Mouse (Mus musculus): Measurements from ENCODE around the gene Flrt1.
"Not testable (repeated sequence)": the region's sequence is repeated elsewhere in the genome, so short reads cannot be mapped to it uniquely, and the experiment has no call there.

Gene Flrt1

DNA sequence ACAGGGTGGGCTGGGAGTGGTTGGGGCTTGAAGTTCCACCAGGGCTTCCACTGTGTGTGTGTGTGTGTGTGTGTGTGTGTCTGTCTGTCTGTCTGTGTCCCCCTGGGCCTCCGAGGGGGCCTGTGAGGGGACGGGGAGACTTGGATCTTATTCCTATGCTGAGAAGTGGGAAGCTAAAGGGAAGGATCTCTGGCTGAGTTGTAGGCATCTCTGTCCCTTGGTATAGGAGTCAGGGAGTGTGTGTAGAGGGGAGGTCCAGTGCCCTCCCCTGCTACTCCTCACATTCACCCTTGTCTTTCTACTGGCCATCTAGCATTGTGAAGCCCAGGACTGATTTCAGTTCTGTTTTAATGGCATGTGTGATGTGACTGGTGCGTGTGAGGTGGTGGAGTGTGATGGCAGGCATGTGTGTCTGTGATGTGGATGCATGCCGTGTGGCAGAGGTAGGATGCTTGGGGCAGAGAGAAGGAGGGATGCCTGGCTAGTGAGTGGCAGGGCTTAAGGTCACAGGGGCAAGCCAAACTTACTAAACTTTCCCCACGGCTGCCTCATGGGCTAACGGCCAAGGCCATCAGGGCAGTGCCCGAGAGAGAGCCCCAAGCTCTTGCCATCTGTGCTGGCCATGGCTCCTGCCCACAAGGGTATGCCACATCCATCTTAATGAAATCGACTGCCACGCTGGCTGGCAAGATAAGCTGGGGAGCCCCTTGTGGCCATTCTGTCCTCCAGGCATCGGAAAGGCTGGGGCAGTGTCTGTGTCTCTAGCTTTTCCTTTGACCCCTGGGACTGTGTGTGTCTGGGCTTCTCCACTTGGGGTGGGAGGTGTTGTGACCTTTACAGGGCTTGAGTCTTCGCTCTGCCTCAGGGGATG is 36.6 kb downstream of the Flrt1 start:
- DNase-seq (ENCODE audit: low read depth, low spot score) = no peak

DNA sequence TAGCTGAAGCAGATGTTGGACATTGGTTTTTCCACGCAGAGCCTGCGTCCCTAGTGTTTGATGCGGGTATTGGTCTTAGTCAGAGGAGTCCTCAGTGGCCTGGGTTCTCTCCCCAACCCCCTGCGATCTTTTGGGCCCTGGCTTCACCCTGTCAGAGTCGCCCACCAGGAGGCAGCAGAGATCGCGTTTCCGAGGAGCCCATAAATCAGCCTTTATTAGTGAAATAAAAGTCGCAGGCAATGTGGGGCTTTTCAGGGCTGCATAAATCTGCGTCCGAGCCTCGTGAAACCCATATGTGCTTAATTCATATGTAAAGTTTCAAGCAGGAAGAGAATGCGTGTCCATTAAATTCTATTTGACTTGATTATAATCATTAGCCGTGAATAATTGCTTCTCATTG is 37.4 kb downstream of the Flrt1 start:
- DNase-seq (ENCODE audit: low read depth, low spot score) = no peak

DNA sequence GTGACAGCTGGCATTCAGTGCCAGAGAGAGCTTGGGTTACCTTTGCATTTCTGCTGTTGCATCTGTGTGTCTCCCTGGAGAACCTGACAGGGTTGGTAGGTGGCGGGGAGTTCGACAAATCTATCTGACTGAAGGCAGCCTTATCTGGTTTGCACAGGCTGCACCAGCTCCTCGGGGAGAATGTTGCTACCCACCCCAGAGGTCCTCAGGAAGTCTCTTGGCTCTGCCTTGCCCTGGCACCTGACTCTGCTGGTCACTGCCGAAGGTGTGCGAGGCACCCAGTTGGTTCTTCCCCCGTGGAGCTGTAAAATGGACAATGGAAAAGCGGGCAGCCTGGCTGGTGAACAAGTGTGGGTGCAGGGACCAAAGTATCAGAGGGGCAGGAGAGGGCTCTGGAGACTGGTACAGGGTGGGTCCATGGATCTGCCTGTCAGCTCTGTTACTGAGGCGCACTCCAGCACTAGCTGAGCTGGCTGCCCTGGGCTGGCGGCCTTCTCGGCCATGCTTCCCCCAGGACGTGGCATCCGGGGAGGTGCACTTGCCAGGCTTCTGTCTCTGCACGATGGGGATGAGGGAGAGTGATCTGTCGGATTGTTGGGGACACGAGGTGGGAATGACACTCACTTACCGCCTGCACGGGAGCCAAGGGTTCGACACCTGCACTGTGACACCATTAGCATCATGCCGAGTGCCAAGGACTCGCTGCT is 38.0 kb downstream of the Flrt1 start:
- DNase-seq (ENCODE audit: low read depth, low spot score) = no peak

DNA sequence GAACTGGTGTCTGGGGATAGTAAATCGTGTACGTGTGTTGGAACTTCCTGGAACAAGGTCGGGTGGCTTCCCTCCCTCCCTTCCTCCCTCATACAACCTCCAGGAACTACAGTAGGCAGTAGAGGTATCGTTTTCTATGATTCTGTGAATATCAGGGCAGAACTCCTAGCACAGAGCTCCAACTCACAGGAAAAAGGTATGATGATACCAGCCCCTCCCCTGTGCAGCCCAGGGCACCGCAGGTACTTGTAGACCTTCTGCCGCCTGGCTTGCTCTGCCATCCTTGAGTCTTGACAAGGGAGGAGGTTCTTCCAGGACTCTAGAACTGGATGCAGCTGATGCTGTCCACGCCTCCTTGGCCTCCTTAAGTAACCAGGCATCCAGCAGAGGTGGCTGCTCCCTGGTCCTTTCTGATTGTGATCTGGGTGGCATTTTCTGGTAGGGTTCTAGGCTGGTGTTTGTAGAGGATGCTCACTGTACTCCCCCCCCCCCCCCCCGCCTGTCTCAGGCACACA is 38.6 kb downstream of the Flrt1 start:
- DNase-seq (ENCODE audit: low read depth, low spot score) = no peak

DNA sequence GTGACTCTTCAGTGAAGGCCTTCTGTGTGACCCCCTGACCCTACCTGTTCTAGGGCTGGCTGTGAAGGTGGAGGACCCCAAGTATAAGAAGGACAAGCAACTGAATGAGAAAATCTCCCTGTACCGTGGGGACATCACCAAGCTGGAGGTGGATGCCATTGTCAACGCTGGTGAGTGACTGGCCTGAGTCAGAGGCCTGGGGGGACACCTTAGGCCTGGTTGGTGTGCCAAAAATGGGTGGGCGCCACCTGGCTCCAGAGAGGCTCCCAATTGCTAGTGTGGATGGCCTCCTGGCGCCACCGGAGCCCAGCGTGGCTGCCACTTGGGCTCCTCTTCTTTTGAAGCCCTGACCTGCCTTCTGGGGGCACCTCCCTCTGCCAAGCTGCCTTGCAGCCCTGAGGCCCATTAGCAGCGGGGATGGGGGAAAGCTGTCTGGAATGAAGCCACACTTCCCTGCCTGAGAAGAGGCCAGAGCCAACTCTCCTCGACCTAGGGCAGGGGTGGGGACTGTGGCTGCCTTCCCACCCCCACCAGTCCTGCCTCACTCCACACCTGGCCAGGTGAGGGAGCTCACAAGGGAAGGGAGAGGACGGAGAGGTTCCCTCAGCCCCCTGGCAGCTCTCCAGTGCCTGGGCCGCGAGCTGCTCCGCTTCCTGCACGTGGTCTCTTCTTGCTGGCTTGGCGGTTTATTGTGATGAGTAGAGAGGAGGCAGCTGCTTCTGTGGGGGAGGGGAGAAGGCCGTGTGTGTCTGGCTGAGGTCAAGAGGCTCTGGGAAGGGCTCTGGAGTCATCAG is 39.3 kb downstream of the Flrt1 start:
- no peak for DNase-seq (ENCODE audit: low read depth, low spot score)

DNA sequence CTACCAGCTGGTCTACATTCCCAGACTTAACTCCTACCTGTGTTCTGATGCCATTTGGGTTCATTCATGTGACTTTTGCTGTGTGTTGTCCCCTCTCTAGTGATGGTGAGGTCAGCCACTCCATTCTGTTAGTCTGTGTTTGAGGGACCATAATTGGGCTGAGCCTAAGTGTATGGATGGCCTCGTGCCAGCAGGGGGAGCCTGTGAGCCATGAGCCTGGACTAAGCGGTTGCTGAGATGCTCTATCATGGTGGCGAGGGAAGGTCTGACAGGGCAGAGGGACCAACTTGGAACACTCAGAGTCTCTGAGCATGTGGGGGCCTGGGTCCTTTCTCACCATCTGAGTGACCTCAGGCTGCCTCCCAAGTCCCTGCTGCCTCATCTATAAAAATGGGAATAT is 41.0 kb downstream of the Flrt1 start:
- DNase-seq (ENCODE audit: low read depth, low spot score) = no peak

DNA sequence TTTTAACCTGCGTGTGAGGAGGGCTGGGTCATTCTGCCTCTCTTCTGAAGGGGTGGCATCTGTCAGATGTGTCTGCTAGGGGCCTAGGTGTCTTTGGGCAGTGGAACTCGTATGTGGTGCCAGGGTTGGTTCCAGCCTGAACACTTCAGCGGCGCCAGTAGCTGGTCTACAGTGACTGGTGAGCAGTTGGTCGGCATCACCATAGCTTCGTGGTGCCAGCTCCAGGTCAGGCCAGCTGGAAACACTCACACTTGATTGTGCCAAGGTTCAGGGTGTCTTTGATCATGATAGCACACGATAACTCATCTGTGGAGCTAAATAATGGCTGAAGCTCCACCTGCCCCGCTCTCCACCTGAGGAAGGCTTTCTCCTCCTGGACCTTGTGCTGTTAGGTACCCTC is 42.6 kb downstream of the Flrt1 start:
- DNase-seq (ENCODE audit: low read depth, low spot score) = no peak

DNA sequence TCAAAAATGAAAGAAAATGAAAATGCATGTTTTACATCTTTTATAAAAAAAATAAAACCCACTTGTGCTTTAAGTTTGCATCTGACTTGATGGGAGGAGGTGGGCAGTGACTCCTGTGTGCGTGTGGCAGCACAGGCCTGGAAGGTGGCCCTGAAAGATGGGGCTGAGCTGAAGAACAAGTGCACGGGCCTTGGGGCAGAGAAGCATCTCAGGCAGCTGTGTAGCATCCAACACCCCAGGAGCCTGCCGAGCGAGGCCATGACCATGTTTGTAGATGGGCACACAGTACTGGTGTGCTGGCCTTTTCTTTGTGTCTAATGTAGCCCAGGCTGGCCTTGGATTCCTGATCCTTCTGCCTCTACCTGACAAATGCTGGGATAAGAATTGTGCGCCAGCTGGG is 43.4 kb downstream of the Flrt1 start:
- no peak for DNase-seq (ENCODE audit: low read depth, low spot score)

DNA sequence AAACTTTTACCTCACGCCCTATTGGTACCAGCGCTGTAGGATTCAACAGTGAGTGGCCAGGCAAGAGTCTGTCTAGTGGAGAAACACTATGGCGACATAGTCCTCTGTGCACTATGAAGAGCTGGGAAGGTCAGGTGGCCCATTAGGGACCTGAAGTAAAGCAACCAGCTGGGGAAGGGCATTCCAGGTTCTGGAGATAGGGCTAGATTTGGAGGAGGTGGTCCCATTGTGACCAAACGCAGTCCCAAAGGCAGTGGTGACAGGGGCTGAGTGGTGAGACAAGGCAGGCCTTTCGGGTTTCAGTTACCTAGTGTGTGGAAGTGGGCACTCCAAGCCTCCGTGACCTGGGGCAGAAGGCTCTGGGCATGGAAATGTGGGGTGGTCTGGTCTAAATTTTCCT is 47.0 kb downstream of the Flrt1 start:
- DNase-seq (ENCODE audit: low read depth, low spot score) = no peak

DNA sequence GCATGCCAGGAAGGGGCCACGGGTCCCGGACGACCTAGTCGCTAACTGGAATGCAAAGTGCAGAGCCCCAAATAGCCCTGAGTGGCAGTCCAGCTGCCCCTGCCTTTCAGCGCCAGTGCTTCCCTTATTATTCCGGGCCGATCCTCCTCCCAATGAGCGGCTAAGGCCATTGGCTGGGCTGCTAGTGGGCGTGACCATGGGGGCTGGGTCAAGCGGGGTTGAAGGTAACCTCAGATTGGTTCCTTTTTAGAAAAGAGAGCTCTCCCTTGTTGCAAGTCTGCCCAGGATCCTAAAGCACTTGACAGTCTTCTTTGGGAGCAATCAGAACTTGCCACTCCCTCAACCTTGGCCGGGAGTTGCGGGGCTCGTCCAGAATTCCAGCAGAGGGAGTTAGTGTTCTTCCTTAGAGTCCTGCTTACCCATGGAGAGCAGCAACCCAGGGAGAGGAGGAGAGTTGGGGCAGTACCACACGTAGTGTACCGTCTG is 47.8 kb downstream of the Flrt1 start:
- no peak for DNase-seq (ENCODE audit: low read depth, low spot score)

DNA sequence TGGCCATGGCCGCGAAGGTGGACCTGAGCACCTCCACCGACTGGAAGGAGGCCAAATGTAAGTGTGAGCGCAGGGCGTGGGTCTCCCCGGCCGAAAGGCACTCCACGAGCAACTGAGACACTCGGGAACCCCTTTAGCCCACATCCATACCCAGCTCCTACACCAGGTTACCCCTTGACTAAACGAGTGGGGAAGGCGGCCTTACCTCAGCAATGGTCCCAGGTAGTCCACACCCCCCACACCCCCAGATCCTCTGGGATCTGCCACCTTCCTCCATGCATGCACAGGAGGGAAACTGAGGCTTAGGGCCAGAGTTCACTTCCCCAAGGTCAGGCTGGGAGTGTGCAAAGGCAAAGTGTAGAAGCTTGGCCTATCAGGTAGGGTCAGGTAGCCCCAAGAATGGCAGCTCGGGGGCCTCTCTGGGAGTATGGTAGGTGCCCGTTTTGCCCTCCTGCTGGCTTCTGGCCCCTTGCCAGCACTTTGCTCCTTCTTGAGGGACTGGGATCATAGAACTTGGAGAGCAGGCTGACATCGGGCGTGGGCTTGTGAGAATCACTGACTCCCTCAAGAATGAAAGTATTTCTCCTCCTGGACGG is 48.3 kb downstream of the Flrt1 start:
- DNase-seq (ENCODE audit: low read depth, low spot score) = no peak

DNA sequence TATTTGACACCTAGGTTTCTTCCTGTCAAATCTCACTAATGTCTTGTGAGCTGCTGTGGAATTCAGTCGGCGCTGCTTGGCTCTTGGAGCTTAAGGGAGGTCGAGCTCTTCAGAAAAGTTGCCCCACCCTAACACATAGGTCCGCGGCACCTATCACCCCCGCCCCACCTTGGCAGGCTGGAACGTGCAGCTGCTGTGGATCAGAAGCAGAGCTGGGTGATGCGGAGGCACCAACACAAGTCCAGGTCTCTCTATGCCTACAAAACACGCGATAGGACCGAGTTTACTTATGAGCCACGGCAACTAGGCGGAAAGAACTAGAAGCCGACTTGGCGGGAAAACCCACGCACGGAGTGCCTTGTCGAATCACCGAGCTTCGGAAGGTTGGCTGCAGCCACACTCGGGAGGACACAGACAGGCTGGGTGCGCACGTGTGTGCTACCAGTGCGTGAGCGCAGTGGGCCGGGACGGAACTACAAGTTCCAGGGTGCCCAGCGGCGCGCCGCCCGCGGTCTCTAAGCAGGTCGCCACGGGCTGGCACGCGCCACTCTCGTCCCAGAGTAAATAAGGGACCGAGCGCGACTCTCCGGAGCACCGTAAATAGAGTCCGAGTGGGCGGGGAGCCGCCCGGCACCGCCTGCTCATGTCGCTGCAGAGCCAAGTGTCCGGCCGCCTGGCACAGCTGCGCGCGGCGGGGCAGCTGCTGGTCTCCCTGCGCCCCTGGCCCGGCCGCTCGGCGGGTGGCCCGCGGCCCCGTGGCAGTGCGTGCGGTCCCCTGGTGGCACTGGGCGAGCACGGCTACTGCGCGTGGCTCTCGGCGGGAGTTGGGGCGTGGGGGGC is 49.1 kb downstream of the Flrt1 start, which contains the start of gene Macrod1:
TSS of gene Macrod1 (plus strand) at position 563 of the 840 bp plus-strand sequence.
- peak; percentile 57 for DNase-seq (ENCODE audit: low read depth, low spot score)

DNA sequence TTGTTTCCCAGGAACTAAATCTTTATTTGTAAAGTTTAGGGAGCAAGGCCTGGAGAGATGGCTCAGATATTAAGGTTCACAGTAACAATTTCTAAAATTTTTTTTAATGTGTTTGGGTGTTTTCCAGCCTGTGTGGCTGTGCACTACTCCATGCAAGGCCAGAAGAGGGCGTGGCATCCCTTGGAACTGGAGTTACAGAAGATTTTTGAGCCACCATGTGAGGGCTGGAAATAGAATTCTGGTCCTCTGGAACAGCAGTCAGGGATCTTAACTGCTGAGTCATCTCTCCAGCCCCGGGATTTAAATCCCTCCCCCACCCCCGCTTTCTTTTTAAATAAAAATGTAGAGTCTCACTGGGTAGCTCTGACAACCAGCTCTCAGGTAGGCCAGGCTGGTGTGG is 50.4 kb downstream of the Flrt1 start:
- DNase-seq (ENCODE audit: low read depth, low spot score) = no peak

DNA sequence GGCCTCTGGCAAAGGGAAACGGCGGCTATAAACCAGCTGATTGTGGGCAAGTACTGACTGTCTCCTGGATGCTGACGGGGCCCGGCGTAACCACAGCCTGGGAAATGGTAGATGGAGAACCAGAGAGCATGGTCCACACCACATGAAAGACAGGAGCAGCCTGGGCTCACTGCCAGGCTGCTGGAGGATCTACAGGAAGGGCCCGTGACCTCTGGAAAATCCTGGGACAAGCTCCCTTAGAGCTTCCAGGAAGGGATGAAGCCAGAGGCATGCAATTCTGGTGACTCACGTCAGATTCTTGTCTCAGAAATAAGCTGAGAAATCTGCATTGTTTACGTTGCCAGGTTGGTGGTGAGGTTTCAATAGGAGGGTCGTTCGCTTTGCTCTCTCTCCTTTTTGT is 50.8 kb downstream of the Flrt1 start:
- no peak for DNase-seq (ENCODE audit: low read depth, low spot score)

DNA sequence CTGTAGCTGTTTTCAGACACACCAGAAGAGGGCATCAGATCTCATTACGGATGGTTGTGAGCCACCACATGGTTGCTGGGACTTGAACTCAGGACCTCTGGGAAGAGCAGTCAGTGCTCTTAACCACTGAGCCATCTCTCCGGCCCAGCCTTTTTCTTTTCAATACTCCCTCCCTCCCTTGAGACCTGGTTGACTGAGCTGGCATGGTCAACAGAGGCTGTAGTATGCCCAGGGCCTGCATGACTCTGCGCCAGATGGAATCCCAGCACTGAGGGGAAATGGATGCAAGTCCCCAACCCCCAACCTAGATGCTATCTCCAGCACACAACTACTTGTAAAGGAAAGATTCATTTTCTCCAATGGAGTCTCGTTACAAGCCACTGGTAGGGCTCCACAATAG is 52.1 kb downstream of the Flrt1 start:
- not testable (repeated sequence) for DNase-seq (ENCODE audit: low read depth, low spot score)

DNA sequence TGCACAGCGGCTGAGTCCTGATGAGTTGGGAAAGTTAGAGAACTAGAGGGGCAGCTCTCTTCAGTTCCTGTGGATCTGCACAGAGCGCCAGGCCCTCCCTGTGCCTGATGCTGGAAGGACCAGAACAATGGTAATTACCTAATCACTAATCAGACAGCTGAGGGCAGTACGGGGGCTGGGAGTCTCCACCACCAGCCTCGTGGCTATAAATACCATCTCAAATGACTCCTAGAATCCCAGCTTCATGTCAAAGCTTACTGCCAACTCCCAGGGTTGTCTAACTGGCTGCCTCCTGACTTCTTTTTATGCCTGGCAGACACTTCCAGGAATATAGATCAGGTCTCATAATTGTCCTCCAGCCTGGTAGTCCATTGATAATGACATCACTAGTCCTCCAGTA is 60.8 kb downstream of the Flrt1 start:
- no peak for DNase-seq (ENCODE audit: low read depth, low spot score)

DNA sequence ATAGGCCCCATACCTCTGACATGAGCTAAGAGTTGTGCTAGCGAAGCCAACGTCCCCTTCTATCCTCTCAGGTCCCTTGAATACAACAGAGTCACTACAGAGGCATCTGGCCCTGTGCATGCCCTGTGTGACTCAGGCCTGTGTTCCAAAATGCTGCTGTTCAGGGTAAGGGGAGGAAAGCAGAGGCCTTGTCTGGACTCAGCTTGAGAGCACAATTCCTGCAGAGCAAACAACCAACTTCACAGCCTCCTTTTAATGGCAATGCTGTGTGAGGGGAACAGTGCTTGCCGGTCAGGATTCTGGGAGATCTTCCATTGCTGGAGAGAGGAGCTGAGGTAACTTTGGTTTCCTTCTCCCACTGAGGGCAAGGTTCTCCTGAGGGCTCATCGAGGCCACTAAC is 61.2 kb downstream of the Flrt1 start:
- DNase-seq (ENCODE audit: low read depth, low spot score) = no peak
